Mouse (Mus musculus): ENCODE data around the gene Gm49337. TPM values are rescaled to one million over a fixed set of nuclear protein-coding genes. Genes with fewer than 3 reads are reported as not detected.

Gm49337 gene
- not detected in 2 replicates for polyA plus RNA-seq (2015; fragmentation: Nextera tagmentation; extraction: Ambion mirVana)

DNA sequence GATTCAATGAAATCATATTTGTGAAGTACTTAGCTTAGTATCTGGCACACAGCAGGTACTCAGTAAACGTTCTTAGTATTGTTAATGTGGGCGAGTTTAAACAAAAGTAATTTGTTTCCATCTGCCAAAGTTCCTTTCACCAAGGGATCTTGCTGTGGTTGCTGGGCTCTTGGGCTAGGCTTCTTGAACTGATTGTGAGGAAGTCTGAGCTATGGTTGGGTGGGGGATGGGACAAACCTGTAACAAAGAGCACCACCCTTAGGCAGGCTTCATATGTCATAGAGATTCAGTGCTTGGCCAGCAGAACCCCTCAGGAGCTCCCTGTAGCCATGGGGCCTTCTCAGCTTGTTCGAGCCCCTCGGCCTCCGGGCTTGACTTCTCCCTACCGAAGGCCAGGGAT, at the start of gene Gm49337, which contains the start of gene 1700042G07Rik:
Gm49337 (plus strand) TSS at position 313 of the 400 bp plus-strand sequence.
1700042G07Rik (plus strand) TSS at position 301 of the 400 bp plus-strand sequence.
- peaks cover 6% of the 10 kb centered on the region for H3K27me3 ChIP-seq (ENCODE audit: control insufficient read depth, insufficient read depth, low read depth, low read length)
- no peak within 1 kb of the TSS for H3K4me3 ChIP-seq (ENCODE audit: low read depth, low read length)
- H3K9ac ChIP-seq (ENCODE audit: low read depth, low read length): no peak within 1 kb of the TSS
- WGBS (ENCODE audit: insufficient replicate concordance): 73% methylated on average over 6 of the region's 6 CpGs
- no peak within 1 kb of the TSS for H3K27ac ChIP-seq (ENCODE audit: low read length)
- H3K36me3 ChIP-seq (ENCODE audit: control insufficient read depth, insufficient read depth): no peaks in the 10 kb centered on the region
- H3K4me1 ChIP-seq (ENCODE audit: control insufficient read depth, low read depth, low read length): peaks cover 22% of the 10 kb centered on the region
- H3K4me2 ChIP-seq (ENCODE audit: low read depth, low read length): no peak within 1 kb of the TSS
- H3K9me3 ChIP-seq (replicated peaks; ENCODE audit: control insufficient read depth, low read length): no peaks in the 10 kb centered on the region
- ATAC-seq (ENCODE audit: low read depth): no peak

DNA sequence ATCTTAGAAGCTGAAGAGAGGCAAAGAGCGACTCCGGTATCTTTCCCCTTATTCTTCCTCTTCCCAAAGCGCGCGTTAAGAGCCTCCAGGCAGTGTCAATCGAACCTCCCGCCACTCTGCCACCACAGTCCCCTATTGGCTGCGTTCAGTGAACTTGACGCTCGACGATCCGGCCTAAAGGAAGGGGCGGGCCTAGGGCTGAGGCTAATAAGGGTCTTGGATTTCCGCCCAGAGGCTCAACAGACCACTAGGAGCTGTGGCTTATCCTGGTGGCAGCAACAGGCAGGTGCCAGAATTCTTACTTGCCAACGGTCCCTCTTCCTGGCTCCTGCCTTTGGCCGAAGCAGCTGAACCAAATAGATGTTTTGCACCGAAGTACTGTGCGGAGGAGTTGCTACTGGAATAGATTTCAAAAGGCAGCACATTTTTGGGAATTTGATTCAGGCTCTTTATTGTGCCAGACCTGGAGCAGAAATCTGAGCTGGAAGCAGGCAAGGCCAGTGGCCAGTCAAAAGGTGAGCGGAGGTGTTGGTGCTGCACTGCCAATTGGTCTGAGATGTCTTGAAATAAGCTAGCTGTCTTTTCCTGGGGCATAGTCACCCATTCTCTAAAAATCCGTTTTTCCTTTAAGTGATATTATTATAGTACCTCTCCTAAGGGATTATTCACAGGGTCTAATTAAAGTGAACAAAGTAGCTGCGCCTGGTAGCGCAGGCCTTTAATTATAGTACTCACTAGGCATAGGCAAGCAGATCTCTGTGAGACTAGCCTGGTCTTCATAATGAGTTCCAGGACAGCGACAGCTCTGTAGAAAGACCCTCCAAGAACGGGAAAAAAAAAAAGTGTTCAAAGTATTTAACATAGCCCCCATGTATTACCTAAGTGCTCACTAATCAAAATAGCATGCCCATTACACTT, 49.3 kb upstream of the Gm49337 start, which contains the start of the genes Rad54l and Pomgnt1:
Rad54l (minus strand) TSS at position 89 of the 918 bp plus-strand sequence.
Pomgnt1 (plus strand) TSS at position 239 of the 918 bp plus-strand sequence.
- peak; percentile 99 for ATAC-seq (ENCODE audit: low read depth)
- Histone ChIP-seq H3K4me2 (ENCODE audit: low read depth, low read length) (peak within 1 kb of the TSS; percentile 68), H3K4me1 (ENCODE audit: control insufficient read depth, low read depth, low read length) (peaks cover 28% of the 10 kb centered on the region), H3K27me3 (ENCODE audit: control insufficient read depth, insufficient read depth, low read depth, low read length) (no peaks in the 10 kb centered on the region), H3K9ac (ENCODE audit: low read depth, low read length) (peak within 1 kb of the TSS; percentile 70), H3K4me3 (ENCODE audit: low read depth, low read length) (peak within 1 kb of the TSS; percentile 78), H3K36me3 (ENCODE audit: control insufficient read depth, insufficient read depth) (no peaks in the 10 kb centered on the region), H3K9me3 (replicated peaks; ENCODE audit: control insufficient read depth, low read length) (no peaks in the 10 kb centered on the region), H3K27ac (ENCODE audit: low read length) (peak within 1 kb of the TSS; percentile 75)
- 5% methylated on average over 24 of the region's 24 CpGs for WGBS (ENCODE audit: insufficient replicate concordance)

DNA sequence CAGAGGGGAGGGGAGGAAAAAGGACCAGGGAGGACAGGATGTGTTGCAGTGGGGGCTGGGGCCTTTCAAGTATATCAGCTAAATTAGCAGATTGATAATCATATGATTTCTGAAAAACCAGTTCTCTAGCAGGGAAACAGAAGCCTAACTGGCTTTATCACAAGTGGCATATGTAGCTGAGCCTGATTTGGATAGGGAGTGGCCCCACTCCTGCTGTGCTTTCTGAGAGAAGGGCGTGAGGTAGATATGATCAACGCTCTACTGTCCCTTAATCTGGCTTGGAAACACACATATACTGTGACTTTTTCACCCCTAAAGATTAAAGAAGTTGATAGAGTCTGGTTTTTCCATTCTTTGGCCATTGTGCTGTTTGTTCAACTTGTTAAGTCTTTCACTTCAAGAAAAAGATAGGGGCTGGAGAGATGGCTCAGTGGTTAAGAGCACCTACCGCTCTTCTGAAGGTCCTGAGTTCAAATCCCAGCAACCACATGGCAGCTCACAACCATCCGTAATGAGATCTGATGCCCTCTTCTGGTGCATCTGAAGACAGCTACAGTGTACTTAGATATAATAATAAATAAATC, 47.3 kb upstream of the Gm49337 start:
- Histone ChIP-seq H3K36me3 (ENCODE audit: control insufficient read depth, insufficient read depth) (no peaks in the 10 kb centered on the region), H3K4me1 (ENCODE audit: control insufficient read depth, low read depth, low read length) (peaks cover 28% of the 10 kb centered on the region), H3K4me2 (ENCODE audit: low read depth, low read length) (no peak overlapping the region), H3K9ac (ENCODE audit: low read depth, low read length) (no peak overlapping the region), H3K4me3 (ENCODE audit: low read depth, low read length) (no peak overlapping the region), H3K27ac (ENCODE audit: low read length) (no peak overlapping the region), H3K27me3 (ENCODE audit: control insufficient read depth, insufficient read depth, low read depth, low read length) (no peaks in the 10 kb centered on the region), H3K9me3 (replicated peaks; ENCODE audit: control insufficient read depth, low read length) (no peaks in the 10 kb centered on the region)
- WGBS (ENCODE audit: insufficient replicate concordance): 47% methylated on average over 4 of the region's 4 CpGs
- 0 out of 2 replicates have a peak, but pooled peaks have one; percentile 23 for ATAC-seq (ENCODE audit: low read depth)

DNA sequence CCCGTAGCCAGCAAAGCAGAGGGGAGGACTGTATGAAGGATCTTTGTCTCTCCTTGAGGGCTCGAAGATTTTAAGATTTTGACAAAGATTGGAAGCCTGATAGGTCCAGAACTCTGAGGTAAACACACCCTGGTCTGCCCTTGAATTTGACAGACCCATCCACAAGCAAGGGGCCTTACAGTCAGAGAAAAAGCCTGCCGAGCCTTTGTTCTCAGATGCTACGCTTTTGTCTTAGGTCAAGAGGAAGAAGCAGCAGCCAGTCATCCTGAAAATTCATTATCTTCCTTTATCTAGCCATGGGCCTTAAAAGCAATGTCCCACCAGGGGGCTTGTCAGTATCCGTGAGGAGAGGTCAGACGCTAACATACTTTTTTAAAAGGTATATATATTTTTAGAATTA, 45.2 kb upstream of the Gm49337 start:
- no peaks in the 10 kb centered on the region for H3K36me3 ChIP-seq (ENCODE audit: control insufficient read depth, insufficient read depth)
- H3K4me3 ChIP-seq (ENCODE audit: low read depth, low read length): no peak overlapping the region
- no peaks in the 10 kb centered on the region for H3K27me3 ChIP-seq (ENCODE audit: control insufficient read depth, insufficient read depth, low read depth, low read length)
- H3K4me1 ChIP-seq (ENCODE audit: control insufficient read depth, low read depth, low read length): peaks cover 15% of the 10 kb centered on the region
- H3K9ac ChIP-seq (ENCODE audit: low read depth, low read length): no peak overlapping the region
- H3K9me3 ChIP-seq (replicated peaks; ENCODE audit: control insufficient read depth, low read length): no peaks in the 10 kb centered on the region
- H3K4me2 ChIP-seq (ENCODE audit: low read depth, low read length): no peak overlapping the region
- 78% methylated on average over 6 of the region's 6 CpGs for WGBS (ENCODE audit: insufficient replicate concordance)
- H3K27ac ChIP-seq (ENCODE audit: low read length): no peak overlapping the region
- no peak for ATAC-seq (ENCODE audit: low read depth)

DNA sequence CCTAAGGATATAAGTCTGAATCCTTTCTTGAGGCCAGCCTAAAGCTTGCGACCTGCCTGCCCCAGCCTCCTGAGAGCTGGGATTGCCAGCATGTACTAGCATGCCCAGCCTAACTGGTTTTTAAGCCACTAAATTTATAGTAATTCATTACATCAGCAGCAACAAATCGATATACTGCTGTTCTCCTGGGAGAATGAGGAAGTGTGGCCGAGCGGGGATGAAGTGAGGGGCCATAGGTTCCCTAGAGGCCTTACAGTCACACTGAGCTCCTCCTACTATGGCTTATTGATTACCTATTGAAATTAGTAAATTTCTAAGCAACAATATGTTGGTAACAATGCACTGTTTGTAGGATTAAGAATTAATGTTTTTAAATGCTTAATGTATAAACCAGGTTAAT, 40.1 kb upstream of the Gm49337 start:
- H3K4me1 ChIP-seq (ENCODE audit: control insufficient read depth, low read depth, low read length): no peaks in the 10 kb centered on the region; the same call in 1 of the 2 replicates
- H3K4me2 ChIP-seq (ENCODE audit: low read depth, low read length): no peak overlapping the region
- H3K27ac ChIP-seq (ENCODE audit: low read length): no peak overlapping the region
- ATAC-seq (ENCODE audit: low read depth): no peak
- no peaks in the 10 kb centered on the region for H3K9me3 ChIP-seq (replicated peaks; ENCODE audit: control insufficient read depth, low read length)
- H3K36me3 ChIP-seq (ENCODE audit: control insufficient read depth, insufficient read depth): no peaks in the 10 kb centered on the region
- WGBS (ENCODE audit: insufficient replicate concordance): 42% methylated on average over 4 of the region's 4 CpGs
- no peaks in the 10 kb centered on the region for H3K27me3 ChIP-seq (ENCODE audit: control insufficient read depth, insufficient read depth, low read depth, low read length)
- H3K9ac ChIP-seq (ENCODE audit: low read depth, low read length): no peak overlapping the region
- no peak overlapping the region for H3K4me3 ChIP-seq (ENCODE audit: low read depth, low read length)

DNA sequence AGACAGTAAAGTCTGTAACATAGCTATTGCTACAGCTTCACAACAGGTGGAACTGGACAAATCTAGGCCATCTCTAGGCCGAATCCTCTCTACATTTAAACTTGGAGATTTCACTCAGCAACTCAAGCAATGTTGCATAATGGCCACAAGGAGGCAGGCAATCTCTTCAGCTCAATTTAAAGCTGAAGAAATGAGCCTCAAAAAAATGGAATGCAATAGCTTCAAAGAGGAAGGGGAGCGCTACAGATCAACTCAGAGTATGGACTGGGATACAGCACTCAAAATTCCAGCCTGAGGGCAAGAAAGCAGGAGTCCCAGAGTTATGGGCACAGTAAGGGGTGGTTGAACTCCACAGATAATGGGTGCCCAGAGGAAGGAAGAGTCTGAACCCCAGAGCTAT, 38.2 kb upstream of the Gm49337 start:
- ATAC-seq (ENCODE audit: low read depth): no peak
- no peak overlapping the region for H3K9ac ChIP-seq (ENCODE audit: low read depth, low read length)
- H3K27ac ChIP-seq (ENCODE audit: low read length): no peak overlapping the region
- no peak overlapping the region for H3K4me2 ChIP-seq (ENCODE audit: low read depth, low read length)
- no peaks in the 10 kb centered on the region; the same call in 1 of the 2 replicates for H3K4me1 ChIP-seq (ENCODE audit: control insufficient read depth, low read depth, low read length)
- H3K9me3 ChIP-seq (replicated peaks; ENCODE audit: control insufficient read depth, low read length): no peaks in the 10 kb centered on the region
- H3K4me3 ChIP-seq (ENCODE audit: low read depth, low read length): no peak overlapping the region
- H3K36me3 ChIP-seq (ENCODE audit: control insufficient read depth, insufficient read depth): no peaks in the 10 kb centered on the region
- H3K27me3 ChIP-seq (ENCODE audit: control insufficient read depth, insufficient read depth, low read depth, low read length): no peaks in the 10 kb centered on the region
- WGBS (ENCODE audit: insufficient replicate concordance): 32% methylated on average over 2 of the region's 2 CpGs

DNA sequence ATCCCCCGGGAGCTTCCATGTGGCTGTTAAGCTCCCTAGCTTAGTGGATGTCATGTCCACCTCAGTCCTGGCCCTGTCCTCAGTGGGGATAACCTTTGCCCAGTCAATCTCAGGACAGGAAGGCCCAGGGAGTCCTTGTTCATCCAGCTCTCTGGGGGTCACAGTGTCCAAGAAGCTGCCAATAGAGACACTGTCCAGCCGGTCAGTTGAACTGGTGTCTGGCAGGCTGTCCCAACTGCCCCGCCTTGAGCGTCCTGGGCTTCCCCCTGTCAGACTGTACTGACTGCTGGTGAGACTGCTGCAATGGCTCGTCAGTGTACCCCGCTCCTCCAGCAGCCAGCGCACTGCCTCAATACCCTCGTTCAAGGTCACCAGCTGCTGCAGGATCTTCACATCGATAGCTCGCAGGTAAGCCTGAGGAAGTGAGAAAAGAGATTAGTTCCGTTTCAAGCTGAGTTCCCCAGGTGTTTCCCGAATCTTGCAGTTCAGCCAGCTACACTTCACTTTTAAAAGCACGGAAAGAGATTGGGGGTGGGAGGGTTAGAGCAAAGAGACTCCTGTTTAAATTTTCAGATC, 35.7 kb upstream of the Gm49337 start:
- H3K4me2 ChIP-seq (ENCODE audit: low read depth, low read length): no peak overlapping the region
- no peaks in the 10 kb centered on the region for H3K36me3 ChIP-seq (ENCODE audit: control insufficient read depth, insufficient read depth)
- ATAC-seq (ENCODE audit: low read depth): no peak
- H3K4me1 ChIP-seq (ENCODE audit: control insufficient read depth, low read depth, low read length): no peaks in the 10 kb centered on the region; the same call in 1 of the 2 replicates
- H3K27me3 ChIP-seq (ENCODE audit: control insufficient read depth, insufficient read depth, low read depth, low read length): peaks cover 5% of the 10 kb centered on the region
- H3K9ac ChIP-seq (ENCODE audit: low read depth, low read length): no peak overlapping the region
- H3K27ac ChIP-seq (ENCODE audit: low read length): no peak overlapping the region
- WGBS (ENCODE audit: insufficient replicate concordance): 53% methylated on average over 13 of the region's 13 CpGs
- no peaks in the 10 kb centered on the region for H3K9me3 ChIP-seq (replicated peaks; ENCODE audit: control insufficient read depth, low read length)
- no peak overlapping the region for H3K4me3 ChIP-seq (ENCODE audit: low read depth, low read length)

DNA sequence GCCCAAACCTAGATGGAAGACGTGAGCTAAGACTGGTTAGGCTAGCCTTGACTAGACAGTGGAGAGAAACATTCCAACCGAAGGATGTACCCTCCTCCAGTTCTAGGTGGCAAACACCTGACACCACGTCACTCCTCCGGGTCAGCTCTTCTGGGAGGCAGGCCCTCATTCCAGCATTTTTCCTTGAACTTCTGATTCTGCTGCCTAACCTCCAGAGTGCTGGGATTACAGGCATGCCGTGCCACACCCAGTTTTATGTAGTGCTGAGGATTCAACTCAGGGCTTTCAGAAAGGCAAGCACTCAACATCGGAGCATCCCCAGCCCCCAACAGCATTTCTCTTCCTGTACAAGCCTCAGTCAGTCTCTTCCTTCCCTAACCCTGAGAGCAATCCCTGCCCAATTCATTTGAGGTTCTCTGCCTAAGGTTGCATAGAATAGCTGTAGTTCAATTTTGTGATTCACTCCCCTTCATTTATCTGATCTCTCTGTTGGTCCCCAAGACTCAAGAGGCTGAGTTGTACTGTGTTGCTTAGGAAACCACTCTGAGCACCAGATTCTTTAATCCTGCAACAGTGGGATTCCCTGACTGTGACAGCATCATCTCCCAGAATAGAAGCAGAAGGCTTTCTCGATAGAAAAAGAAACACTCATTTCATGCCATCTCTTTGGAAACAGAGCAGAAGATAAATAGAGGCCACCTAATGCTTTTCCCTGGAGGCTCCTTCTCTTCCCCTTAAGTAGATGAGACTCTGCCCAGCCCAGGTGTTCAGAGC, 32.2 kb upstream of the Gm49337 start:
- ATAC-seq (ENCODE audit: low read depth): no peak
- H3K27ac ChIP-seq (ENCODE audit: low read length): no peak overlapping the region
- no peak overlapping the region for H3K4me2 ChIP-seq (ENCODE audit: low read depth, low read length)
- H3K9ac ChIP-seq (ENCODE audit: low read depth, low read length): no peak overlapping the region
- H3K9me3 ChIP-seq (replicated peaks; ENCODE audit: control insufficient read depth, low read length): no peaks in the 10 kb centered on the region
- no peaks in the 10 kb centered on the region for H3K36me3 ChIP-seq (ENCODE audit: control insufficient read depth, insufficient read depth)
- peaks cover 3% of the 10 kb centered on the region; the same call in 1 of the 2 replicates for H3K4me1 ChIP-seq (ENCODE audit: control insufficient read depth, low read depth, low read length)
- 61% methylated on average over 7 of the region's 7 CpGs for WGBS (ENCODE audit: insufficient replicate concordance)
- H3K27me3 ChIP-seq (ENCODE audit: control insufficient read depth, insufficient read depth, low read depth, low read length): peaks cover 32% of the 10 kb centered on the region
- H3K4me3 ChIP-seq (ENCODE audit: low read depth, low read length): no peak overlapping the region
